Mouse (Mus musculus) spleen, adult 2 months (tissue): ENCODE measurements around the gene Tmcc1. TPM values are rescaled to one million over a fixed set of nuclear protein-coding genes. Genes with fewer than 3 reads are reported as not detected.
"Not testable (repeated sequence)": the region's sequence is repeated elsewhere in the genome, so short reads cannot be mapped to it uniquely, and the experiment has no call there.

Experiments
- DNase-seq, 2 experiments: peaks; one replicate each; pipeline versions ENCODE4 v3.0.0 to v3.0.0-alpha.2; 2012 to 2021; ENCODE audit warnings: low spot score in 2 of 2, low read depth in 1 of 2
- H3K27ac ChIP-seq: fragments of 200-500 bp; 2 replicates; pipeline ENCODE4 v1.5.1; 2012; ENCODE audit warnings: low read length, inconsistent platforms; ENCODE audit not compliant: insufficient read depth
- H3K27me3 ChIP-seq: fragments of 200-500 bp; 2 replicates; pipeline ENCODE4 v1.6.1; 2012; ENCODE audit warnings: mild to moderate bottlenecking, moderate library complexity, low read length, inconsistent platforms; ENCODE audit not compliant: control insufficient read depth, insufficient read depth
- H3K36me3 ChIP-seq: fragments of 200-500 bp; 2 replicates; pipeline ENCODE4 v1.6.1; 2012; ENCODE audit warnings: mild to moderate bottlenecking, low read length, inconsistent platforms; ENCODE audit not compliant: control insufficient read depth, insufficient read depth
- H3K4me1 ChIP-seq: fragments of 200-500 bp; 2 replicates; pipeline ENCODE4 v1.6.1; 2011; ENCODE audit warnings: inconsistent platforms; ENCODE audit not compliant: control insufficient read depth, insufficient read depth, insufficient read length
- H3K4me3 ChIP-seq: fragments of 200-500 bp; 2 replicates; pipeline ENCODE4 v1.5.1; 2011; ENCODE audit warnings: mild to moderate bottlenecking, inconsistent platforms; ENCODE audit not compliant: insufficient read depth, insufficient read length; ENCODE audit errors: extremely low read depth
- CTCF ChIP-seq: fragments of 200-500 bp; IDR thresholded peaks from 2 replicates; pipeline ENCODE4 v1.5.1; 2011; ENCODE audit warnings: mild to moderate bottlenecking, inconsistent platforms; ENCODE audit not compliant: insufficient read depth, insufficient read length, insufficient replicate concordance; ENCODE audit errors: extremely low read depth
- POLR2A ChIP-seq: fragments of 200-500 bp; IDR thresholded peaks from 2 replicates; pipeline ENCODE4 v1.6.1; 2011; ENCODE audit warnings: low read depth, low read length, inconsistent platforms
- WGBS: fragments of 180-500 bp; shearing (Covaris S2); methylation state at CpG from one replicate; pipeline ENCODE4 v1.1.7; 2018; 5-methylcytosine and 5-hydroxymethylcytosine counted together
- polyA plus RNA-seq: library from polyadenylated mRNA; depleted of rRNA; stranded (reverse); fragments of >200 nt; gene quantifications from 2 replicates; pipeline ENCODE4 v1.2.3, GENCODE M21; 2012

Tmcc1 gene
- polyA plus RNA-seq, 1 experiment: 7.6 TPM

DNA sequence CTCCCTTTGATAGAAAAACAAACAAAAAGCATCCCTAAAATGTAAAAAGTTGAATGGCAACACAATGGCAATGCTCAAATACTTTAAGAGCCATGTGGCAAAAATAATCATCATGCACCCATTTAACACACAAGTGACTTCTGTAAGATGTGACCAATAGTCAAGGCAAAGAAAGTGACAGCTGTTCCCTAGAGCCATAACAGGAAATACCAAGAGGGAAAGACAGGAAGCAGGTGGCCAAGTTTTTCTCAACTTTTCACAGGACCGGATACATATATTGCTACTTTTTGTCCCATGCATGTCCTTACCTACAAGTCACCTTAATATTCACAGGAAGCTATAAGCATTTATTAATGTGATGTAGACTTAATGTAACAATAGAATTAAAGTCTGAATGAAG lies 3.9 kb downstream of the Tmcc1 start:
- no peak for DNase-seq
- Histone ChIP-seq H3K27me3 (no peaks in the 10 kb centered on the region), H3K4me3 (no peak overlapping the region), H3K27ac (no peak overlapping the region), H3K36me3 (no peaks in the 10 kb centered on the region), H3K4me1 (peaks cover 2% of the 10 kb centered on the region; the same call in 1 of the 2 replicates)
- TF ChIP-seq POLR2A (no peak), CTCF (no peak)
- 6% methylated on average over 1 of the region's 1 CpGs for WGBS

- Histone ChIP-seq H3K4me1 (no peaks in the 10 kb centered on the region), H3K36me3 (no peaks in the 10 kb centered on the region), H3K27ac (no peak overlapping the region), H3K27me3 (no peaks in the 10 kb centered on the region), H3K4me3 (no peak overlapping the region)
- no peak for TF ChIP-seq CTCF
- TF ChIP-seq POLR2A: no peak
- 3% methylated on average over 2 of the region's 2 CpGs for WGBS
- no peak for DNase-seq
These were observed 6.8 kb downstream of the Tmcc1 start for GRCm38 (mm10) chr6:116186485-116186884.

DNA sequence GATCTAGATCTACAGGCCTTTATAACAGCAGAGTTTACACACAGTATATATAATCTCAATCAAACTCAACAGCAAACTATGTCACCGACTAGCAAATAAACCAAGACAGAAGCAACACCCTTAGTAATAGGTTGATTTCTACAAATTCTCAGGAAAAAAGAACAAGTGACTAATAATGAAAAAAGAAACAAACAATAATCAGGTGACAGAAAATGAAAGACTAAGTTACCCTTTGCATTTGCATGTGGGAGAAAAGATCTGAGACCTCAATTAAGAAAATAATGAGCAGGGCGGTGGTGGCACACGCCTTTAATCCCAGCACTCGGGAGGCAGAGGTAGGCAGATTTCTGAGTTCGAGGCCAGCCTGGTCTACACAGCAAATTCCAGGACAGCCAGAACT lies 9.8 kb downstream of the Tmcc1 start:
- 89% methylated on average over 5 of the region's 5 CpGs for WGBS
- TF ChIP-seq POLR2A: no peak
- no peak for TF ChIP-seq CTCF

GRCm38 (mm10) chr6:116180731-116181130 lies 12.6 kb downstream of the Tmcc1 start:
- WGBS: 89% methylated on average over 3 of the region's 3 CpGs
- Histone ChIP-seq H3K36me3 (peaks cover 2% of the 10 kb centered on the region; the same call in 1 of the 2 replicates), H3K27ac (no peak overlapping the region), H3K4me3 (no peak overlapping the region), H3K27me3 (no peaks in the 10 kb centered on the region), H3K4me1 (no peaks in the 10 kb centered on the region)
- no peak for TF ChIP-seq POLR2A
- TF ChIP-seq CTCF: no peak
- DNase-seq: no peak

More for the DNA sequence above, 9.8 kb downstream of the Tmcc1 start:
- H3K27me3 ChIP-seq: no peaks in the 10 kb centered on the region
- no peak for DNase-seq
- no peak overlapping the region for H3K27ac ChIP-seq
- no peaks in the 10 kb centered on the region for H3K4me1 ChIP-seq
- no peaks in the 10 kb centered on the region for H3K36me3 ChIP-seq
- no peak overlapping the region for H3K4me3 ChIP-seq

- WGBS: 87% methylated on average over 2 of the region's 2 CpGs
- H3K27ac ChIP-seq: no peak overlapping the region
- no peak overlapping the region for H3K4me3 ChIP-seq
- H3K27me3 ChIP-seq: no peaks in the 10 kb centered on the region
- peaks cover 2% of the 10 kb centered on the region; the same call in 1 of the 2 replicates for H3K36me3 ChIP-seq
- H3K4me1 ChIP-seq: no peaks in the 10 kb centered on the region
- no peak for TF ChIP-seq POLR2A
- TF ChIP-seq CTCF: no peak
- DNase-seq: no peak
These were observed 14.9 kb downstream of the Tmcc1 start for GRCm38 (mm10) chr6:116178376-116178775.

- not testable (repeated sequence) for H3K36me3 ChIP-seq, H3K4me1 ChIP-seq, DNase-seq, H3K27me3 ChIP-seq, H3K4me3 ChIP-seq, H3K27ac ChIP-seq
- WGBS: 97% methylated on average over 37 of the region's 37 CpGs
These were observed 19.7 kb downstream of the Tmcc1 start for GRCm38 (mm10) chr6:116173511-116174099.

- Histone ChIP-seq H3K4me3 (no peak overlapping the region), H3K27ac (no peak overlapping the region), H3K27me3 (no peaks in the 10 kb centered on the region), H3K36me3 (no peaks in the 10 kb centered on the region), H3K4me1 (no peaks in the 10 kb centered on the region)
- DNase-seq: no peak
- TF ChIP-seq CTCF: no peak
- TF ChIP-seq POLR2A: no peak
- WGBS: 92% methylated on average over 1 of the region's 1 CpGs
These were observed 26.9 kb downstream of the Tmcc1 start for GRCm38 (mm10) chr6:116166383-116166782.
